ENCODE assay signal across 8 mouse cellular contexts in genomic region chr3:153689793-153690291, GRCm38 (mm10). TPM values are rescaled to one million over a fixed set of nuclear protein-coding genes. Genes with fewer than 3 reads are reported as not detected.
DNase-seq lines count a peak whose midpoint lies in the region; ATAC-seq lines count a peak whose summit lies in the region.

No protein-coding gene starts in this region.

- H3K9me3 ChIP-seq in liver, embryonic 13.5 days (replicated peaks): 0 out of 2 replicates have a peak, but pooled peaks cover 3% of the 10 kb centered on the region
- H3K9me3 ChIP-seq in forebrain, embryonic 11.5 days (ENCODE audit: control insufficient read depth, low read length): no peaks in the 10 kb centered on the region

- peak; percentile 99 for ATAC-seq in liver, embryonic 13.5 days (ENCODE audit: low read depth)
- ATAC-seq in forebrain, embryonic 11.5 days (replicated peaks; ENCODE audit: low FRiP score): no peak

- H3K4me3 ChIP-seq in liver, embryonic 13.5 days (replicated peaks): peak overlapping the region; percentile 39
- H3K4me3 ChIP-seq in forebrain, embryonic 11.5 days (ENCODE audit: low read depth, low read length): no peak overlapping the region

- WGBS in liver, embryonic 13.5 days (ENCODE audit: insufficient replicate concordance): 13% methylated on average over 11 of the region's 11 CpGs
- 72% methylated on average over 11 of the region's 11 CpGs for WGBS in forebrain, embryonic 11.5 days

- intact Hi-C loops in heart, postnatal 14 days (cut with DNase I): loop anchor here (5.0 kb wide), 1 partner anchor 32 kb away; no protein-coding TSS in a partner anchor
- intact Hi-C loops in gastrocnemius, postnatal 14 days (cut with DNase I; ENCODE audit: low total_unique reads): no loop called here

- H3K36me3 ChIP-seq in liver, embryonic 13.5 days: no peaks in the 10 kb centered on the region
- no peaks in the 10 kb centered on the region for H3K36me3 ChIP-seq in forebrain, embryonic 11.5 days (ENCODE audit: control insufficient read depth, insufficient read depth, low read length)

- H3K9ac ChIP-seq in liver, embryonic 13.5 days: peak overlapping the region; percentile 74
- no peak overlapping the region for H3K9ac ChIP-seq in forebrain, embryonic 11.5 days (ENCODE audit: low read length)

- DNase-seq in adrenal gland, adult 2 months: peak; percentile 56
- DNase-seq in c-Kit-negative CD71-positive TER-119-positive erythroid progenitor cells, embryonic 14.5 days (ENCODE audit: low read depth, low spot score): peak; percentile 68
- DNase-seq in heart, postnatal 14 days: peak; percentile 28 to 34
- DNase-seq in liver, embryonic 13.5 days: no peak
- no peak for DNase-seq in gastrocnemius, postnatal 14 days
- no peak for DNase-seq in forebrain, embryonic 11.5 days (ENCODE audit: low spot score)
- no peak for DNase-seq in retina, embryonic 14.5 days (ENCODE audit: low spot score)
- no peak for DNase-seq in frontal cortex, postnatal 10 days (ENCODE audit: low spot score in 2 of 2)

- peaks cover 75% of the 10 kb centered on the region for H3K4me1 ChIP-seq in liver, embryonic 13.5 days (replicated peaks)
- no peaks in the 10 kb centered on the region for H3K4me1 ChIP-seq in forebrain, embryonic 11.5 days (replicated peaks; ENCODE audit: control insufficient read depth, insufficient read depth, low read length)

- no peaks in the 10 kb centered on the region for H3K27me3 ChIP-seq in liver, embryonic 13.5 days
- H3K27me3 ChIP-seq in forebrain, embryonic 11.5 days (ENCODE audit: control insufficient read depth, insufficient read depth, low read length): no peaks in the 10 kb centered on the region

- peak overlapping the region; percentile 96 for H3K27ac ChIP-seq in liver, embryonic 13.5 days
- no peak overlapping the region for H3K27ac ChIP-seq in forebrain, embryonic 11.5 days (ENCODE audit: low read depth, low read length)

- H3K4me2 ChIP-seq in liver, embryonic 13.5 days: peak overlapping the region; percentile 75
- no peak overlapping the region for H3K4me2 ChIP-seq in forebrain, embryonic 11.5 days (ENCODE audit: low read depth, low read length, severe bottlenecking)

RNA-seq across cellular contexts. Expression of gene St6galnac3, which starts 35.1 kb away (rescaled TPM):
- 10 to 100 TPM in 1 of 2 experiments, 1 to 10 TPM in 1; 7.9 to 16.9 TPM for total RNA-seq in adrenal gland, adult 2 months (2021)
- polyA plus RNA-seq in adrenal gland, adult 2 months (2012; rRNA removed): 0.40 and 0.94 TPM in 2 replicates
- 10 to 100 TPM in 1 of 2 experiments, 1 to 10 TPM in 1; 9.9 to 12.6 TPM for total RNA-seq in heart, postnatal 14 days (2021)
- 8.3 and 9.6 TPM in 2 replicates for polyA plus RNA-seq in liver, embryonic 13.5 days (2015; fragmentation: Nextera tagmentation; extraction: Ambion mirVana)
- 1 to 10 TPM; 2.9 to 4.4 TPM for total RNA-seq in gastrocnemius, postnatal 14 days (2021)
- 29.8 and 38.0 TPM in 2 replicates for polyA plus RNA-seq in forebrain, embryonic 11.5 days (2014; fragmentation: Nextera tagmentation; extraction: Ambion mirVana)

Comparison
In these comparisons a context has a peak if more than half of its experiments do, and no peak if none do; other contexts are left out.
1. DNase-seq: peak in adrenal gland, adult 2 months (single experiment), c-Kit-negative CD71-positive TER-119-positive erythroid progenitor cells, embryonic 14.5 days (single experiment) and heart, postnatal 14 days (2 of 2); none in liver, embryonic 13.5 days (single experiment), gastrocnemius, postnatal 14 days (single experiment), forebrain, embryonic 11.5 days (single experiment), retina, embryonic 14.5 days (single experiment) and frontal cortex, postnatal 10 days (0 of 2).